23 mouse cellular contexts compared by ENCODE assay signal in the genomic region with DNA sequence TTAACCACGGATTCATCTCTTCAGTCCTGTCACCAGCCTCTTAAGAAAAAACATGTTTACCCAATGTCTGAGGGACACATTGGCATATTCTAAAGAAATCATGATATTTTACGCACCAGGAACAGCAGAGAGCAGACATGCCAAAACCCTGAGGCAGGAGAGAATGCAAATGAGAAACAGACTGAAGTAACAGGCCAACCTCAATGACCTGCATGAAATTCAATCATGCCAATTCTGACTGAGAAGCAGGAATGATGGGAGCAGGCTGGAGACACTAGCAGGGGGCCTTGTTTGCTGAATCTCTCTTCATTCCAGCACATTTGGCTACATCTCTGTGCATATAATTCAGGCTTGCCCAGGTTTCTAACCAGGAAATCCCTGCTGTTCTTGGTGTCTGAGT.
DNase-seq lines count a peak whose midpoint lies in the region; ATAC-seq and TF ChIP-seq lines count a peak whose summit lies in the region.
"Had no signal": no experiment of that assay in that cellular context is flagged by ENCODE, and none has a peak within 500 bp of the region (broad histone marks: within the 10 kb centered on the region; RNA-seq: fewer than 3 reads in every experiment).

No protein-coding gene starts in this region.

- WGBS in hindbrain, embryonic 16.5 days = 50% methylated on average over 2 of the region's 2 CpGs
- 65% methylated on average over 2 of the region's 2 CpGs for WGBS in hindbrain, embryonic 12.5 days
- 43% methylated on average over 2 of the region's 2 CpGs for WGBS in embryonic facial prominence, embryonic 11.5 days

- no peak overlapping the region for H3K9ac ChIP-seq in hindbrain, embryonic 16.5 days (ENCODE audit: low read depth, low read length)
- H3K9ac ChIP-seq in hindbrain, embryonic 12.5 days = no peak overlapping the region
- no peak overlapping the region for H3K9ac ChIP-seq in embryonic facial prominence, embryonic 11.5 days (replicated peaks; ENCODE audit: low read length)
- H3K9ac ChIP-seq: embryonic facial prominence, embryonic 15.5 days; limb, embryonic 13.5 days; liver, embryonic 12.5 days; midbrain, embryonic 15.5 days had no signal

- DNase-seq in 3T3-L1 (ENCODE audit: low read depth, low spot score) = peak; percentile 30
- peak; percentile 3 for DNase-seq in Muller cell, postnatal 12 days (ENCODE audit: inconsistent ontology term)
- DNase-seq in embryonic facial prominence, embryonic 11.5 days (ENCODE audit: low spot score) = peak; percentile 59
- DNase-seq in gastrocnemius, adult 2 months = no peak
- DNase-seq: adrenal gland, postnatal 36 days; cerebellum, adult 18-20 months; gastrocnemius, postnatal 10 days; heart, postnatal 4 days; kidney, postnatal 25 days; layer of hippocampus, postnatal 36 days; lung, adult 18-20 months; lung, postnatal 14 days; thymus, adult 2 months; thymus, postnatal 4 days had no signal

- H3K4me1 ChIP-seq in hindbrain, embryonic 16.5 days (ENCODE audit: control insufficient read depth, insufficient read depth, low read depth, low read length) = no peaks in the 10 kb centered on the region
- H3K4me1 ChIP-seq in hindbrain, embryonic 12.5 days = no peaks in the 10 kb centered on the region
- no peaks in the 10 kb centered on the region for H3K4me1 ChIP-seq in embryonic facial prominence, embryonic 11.5 days (ENCODE audit: control insufficient read depth, insufficient read depth, low read length)
- H3K4me1 ChIP-seq: embryonic facial prominence, embryonic 15.5 days; heart, embryonic 10.5 days; limb, embryonic 13.5 days; liver, embryonic 12.5 days; midbrain, embryonic 15.5 days had no signal

- no peak overlapping the region for H3K4me3 ChIP-seq in hindbrain, embryonic 16.5 days (ENCODE audit: low read length)
- no peak overlapping the region for H3K4me3 ChIP-seq in hindbrain, embryonic 12.5 days
- H3K4me3 ChIP-seq in embryonic facial prominence, embryonic 11.5 days (ENCODE audit: low read depth, low read length) = no peak overlapping the region
- H3K4me3 ChIP-seq in gastrocnemius, adult 2 months = no peak overlapping the region
- H3K4me3 ChIP-seq: embryonic facial prominence, embryonic 15.5 days; heart, embryonic 10.5 days; limb, embryonic 13.5 days; liver, embryonic 12.5 days; midbrain, embryonic 15.5 days had no signal

- no peak for TF ChIP-seq CTCF in gastrocnemius, adult 2 months (IDR thresholded peaks at IDR 0.05)

- H3K36me3 ChIP-seq in hindbrain, embryonic 16.5 days (ENCODE audit: control insufficient read depth, insufficient read depth, low read length) = no peaks in the 10 kb centered on the region
- no peaks in the 10 kb centered on the region for H3K36me3 ChIP-seq in hindbrain, embryonic 12.5 days
- H3K36me3 ChIP-seq in embryonic facial prominence, embryonic 11.5 days (replicated peaks; ENCODE audit: control insufficient read depth, insufficient read depth, low read depth, low read length) = no peaks in the 10 kb centered on the region
- H3K36me3 ChIP-seq: embryonic facial prominence, embryonic 15.5 days; heart, embryonic 10.5 days; limb, embryonic 13.5 days; liver, embryonic 12.5 days; midbrain, embryonic 15.5 days had no signal

- no peaks in the 10 kb centered on the region for H3K27me3 ChIP-seq in hindbrain, embryonic 16.5 days (replicated peaks; ENCODE audit: control insufficient read depth, insufficient read depth, low read length)
- no peaks in the 10 kb centered on the region for H3K27me3 ChIP-seq in hindbrain, embryonic 12.5 days
- H3K27me3 ChIP-seq in embryonic facial prominence, embryonic 11.5 days (ENCODE audit: control insufficient read depth, insufficient read depth, low read length) = no peaks in the 10 kb centered on the region
- H3K27me3 ChIP-seq: embryonic facial prominence, embryonic 15.5 days; limb, embryonic 13.5 days; liver, embryonic 12.5 days; midbrain, embryonic 15.5 days had no signal

- no peak overlapping the region for H3K4me2 ChIP-seq in hindbrain, embryonic 16.5 days (ENCODE audit: low read length)
- no peak overlapping the region for H3K4me2 ChIP-seq in hindbrain, embryonic 12.5 days (replicated peaks)
- H3K4me2 ChIP-seq in embryonic facial prominence, embryonic 11.5 days (ENCODE audit: low read depth, low read length) = no peak overlapping the region
- H3K4me2 ChIP-seq: embryonic facial prominence, embryonic 15.5 days; limb, embryonic 13.5 days; liver, embryonic 12.5 days; midbrain, embryonic 15.5 days had no signal

- peak; percentile 56; the same call in 1 of the 2 replicates for ATAC-seq in hindbrain, embryonic 16.5 days
- ATAC-seq in hindbrain, embryonic 12.5 days (ENCODE audit: low FRiP score) = no peak
- no peak for ATAC-seq in embryonic facial prominence, embryonic 11.5 days (replicated peaks; ENCODE audit: insufficient number of reproducible peaks, low FRiP score, low TSS enrichment, low read depth)
- ATAC-seq in monocyte, adult 5-6 weeks (replicated peaks; ENCODE audit: insufficient number of reproducible peaks, low FRiP score, low TSS enrichment, poor library complexity, severe bottlenecking) = no peak
- ATAC-seq: forebrain, embryonic 14.5 days; liver, embryonic 12.5 days; midbrain, embryonic 15.5 days had no signal

- no peak overlapping the region for H3K27ac ChIP-seq in hindbrain, embryonic 16.5 days (ENCODE audit: low read depth, low read length)
- H3K27ac ChIP-seq in hindbrain, embryonic 12.5 days = no peak overlapping the region
- H3K27ac ChIP-seq in embryonic facial prominence, embryonic 11.5 days (replicated peaks; ENCODE audit: low read depth, low read length) = no peak overlapping the region
- H3K27ac ChIP-seq in gastrocnemius, adult 2 months = no peak overlapping the region
- H3K27ac ChIP-seq: embryonic facial prominence, embryonic 15.5 days; heart, embryonic 10.5 days; limb, embryonic 13.5 days; liver, embryonic 12.5 days; midbrain, embryonic 15.5 days had no signal

- no peaks in the 10 kb centered on the region for H3K9me3 ChIP-seq in hindbrain, embryonic 16.5 days (ENCODE audit: control insufficient read depth, low read length)
- H3K9me3 ChIP-seq in hindbrain, embryonic 12.5 days (replicated peaks) = no peaks in the 10 kb centered on the region
- no peaks in the 10 kb centered on the region for H3K9me3 ChIP-seq in embryonic facial prominence, embryonic 11.5 days (replicated peaks; ENCODE audit: control insufficient read depth, low read length)
- H3K9me3 ChIP-seq: embryonic facial prominence, embryonic 15.5 days; heart, embryonic 10.5 days; limb, embryonic 13.5 days; liver, embryonic 12.5 days; midbrain, embryonic 15.5 days had no signal

- intact Hi-C loops in gastrocnemius, adult 2 months (cut with DNase I) = no loop called here
